Mouse (Mus musculus): ENCODE results near the gene Gm21972. TPM values are rescaled to one million over a fixed set of nuclear protein-coding genes. Genes with fewer than 3 reads are reported as not detected.

Gm21972 gene
- total and polyA plus RNA-seq, 3 experiments = 0.47 to 78.8 (median 4.4) TPM

DNA sequence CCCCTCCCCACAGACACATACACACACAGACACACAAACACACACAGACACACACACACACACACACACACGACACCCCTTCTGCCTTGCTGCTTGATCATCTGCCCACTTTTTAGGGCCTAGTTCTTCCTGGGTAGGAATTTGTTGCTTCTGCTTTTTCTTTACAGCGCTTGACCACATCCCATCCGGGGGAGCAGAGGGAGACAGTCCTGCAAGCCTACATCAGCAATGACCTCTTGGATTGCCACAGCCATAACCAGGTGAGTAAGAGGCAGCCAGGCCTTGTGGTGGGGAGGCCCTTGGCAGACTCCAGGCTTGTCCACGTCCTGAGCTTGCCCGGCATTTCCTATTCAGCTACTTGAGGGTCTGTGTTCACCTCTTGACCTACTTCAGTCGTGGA, 57.4 kb downstream of the Gm21972 start:
- H3K4me2 ChIP-seq (ENCODE audit: insufficient read depth, low read depth, poor library complexity, severe bottlenecking) = no peak overlapping the region

GRCm38 (mm10) chr1:86194044-86194443, 60.6 kb downstream of the Gm21972 start:
- in situ Hi-C loops (cut with MboI; ENCODE audit: low pct_ligation_motif_present, low pct_unique_long_range_greater_than_20kb, low sequenced_read_pairs) = no loop called here
- peak; percentile 27 for DNase-seq (ENCODE audit: extremely low read depth)
- H3K27ac ChIP-seq (ENCODE audit: insufficient read depth, low read depth) = no peak overlapping the region
- no peak overlapping the region for H3K4me2 ChIP-seq (ENCODE audit: insufficient read depth, low read depth, poor library complexity, severe bottlenecking)
- no peak overlapping the region for H3K4me3 ChIP-seq (replicated peaks in 1 of 3; ENCODE audit: low read depth in 2 of 3, low read length in 2 of 3, poor library complexity in 1 of 3)
- H3K4me1 ChIP-seq (ENCODE audit: control insufficient read depth in 1 of 2, insufficient read depth in 2 of 2) = peaks cover 0 to 9% of the 10 kb centered on the region in 2 experiments; a peak in 2 of 4 replicates
- no peaks in the 10 kb centered on the region for H3K9me3 ChIP-seq (replicated peaks; ENCODE audit: low read length)
- dilution Hi-C loops (cut with MboI; ENCODE audit: extremely low pct_ligation_motif_present, extremely low pct_unique_long_range_greater_than_20kb, low sequenced_read_pairs) = loop anchor here (25.0 kb wide), 1 partner anchor 143 kb away; no protein-coding TSS in a partner anchor
- no peaks in the 10 kb centered on the region for H3K27me3 ChIP-seq (replicated peaks)
- H3K9ac ChIP-seq (ENCODE audit: insufficient read depth, low read depth) = no peak overlapping the region
- no peak for TF ChIP-seq ZKSCAN1 (IDR thresholded peaks at IDR 0.05; ENCODE audit: borderline replicate concordance, low read depth, low read length)
- peak; percentile 35; the same call in 1 of the 2 replicates for TF ChIP-seq BHLHE40 (IDR thresholded peaks at IDR 0.05; ENCODE audit: low read depth, low read length)
- no peak for TF ChIP-seq GABPA (IDR thresholded peaks at IDR 0.05; ENCODE audit: insufficient replicate concordance, low read depth, low read length)
- peak; percentile 31; the same call in 1 of the 2 replicates for TF ChIP-seq IRF4 (IDR thresholded peaks at IDR 0.05; ENCODE audit: low read depth, low read length)
- TF ChIP-seq RCOR1 (conservative IDR thresholded peaks at IDR 0.05; ENCODE audit: low read depth, low read length) = no peak
- TF ChIP-seq ZNF384 (IDR thresholded peaks at IDR 0.05; ENCODE audit: low read depth, low read length) = no peak
- TF ChIP-seq SMC3 (IDR thresholded peaks at IDR 0.05; ENCODE audit: low read depth, low read length) = no peak
- TF ChIP-seq EP300 (IDR thresholded peaks at IDR 0.05; ENCODE audit: low read length) = no peak
- TF ChIP-seq ELF1 (IDR thresholded peaks at IDR 0.05; ENCODE audit: low read depth, low read length) = no peak
- no peak for TF ChIP-seq MAFK (IDR thresholded peaks at IDR 0.05; ENCODE audit: insufficient replicate concordance, low read length)
- TF ChIP-seq PAX5 (IDR thresholded peaks at IDR 0.05; ENCODE audit: low read length) = no peak
- no peak for TF ChIP-seq POLR2A (IDR thresholded peaks at IDR 0.05; ENCODE audit: low read depth, low read length)
- no peak for TF ChIP-seq MAZ (IDR thresholded peaks at IDR 0.05; ENCODE audit: low read depth, low read length)
- TF ChIP-seq HCFC1 (IDR thresholded peaks at IDR 0.05; ENCODE audit: low read depth, low read length) = no peak
- H3K79me2 ChIP-seq (replicated peaks; ENCODE audit: control insufficient read depth, extremely low read depth, insufficient read depth, poor library complexity, severe bottlenecking) = no peaks in the 10 kb centered on the region
- peaks cover 32 to 75% of the 10 kb centered on the region in 2 experiments for H3K36me3 ChIP-seq (replicated peaks in 1 of 2; ENCODE audit: control insufficient read depth in 1 of 2, insufficient read depth in 1 of 2, low read length in 1 of 2)

More for the DNA sequence above, 57.4 kb downstream of the Gm21972 start:
- dilution Hi-C loops (cut with MboI; ENCODE audit: extremely low pct_ligation_motif_present, extremely low pct_unique_long_range_greater_than_20kb, low sequenced_read_pairs) (loop anchor here (25.0 kb wide), 1 partner anchor 146 kb away; no protein-coding TSS in a partner anchor), in situ Hi-C loops (cut with MboI; ENCODE audit: low pct_ligation_motif_present, low pct_unique_long_range_greater_than_20kb, low sequenced_read_pairs) (no loop called here)
- no peaks in the 10 kb centered on the region for H3K79me2 ChIP-seq (replicated peaks; ENCODE audit: control insufficient read depth, extremely low read depth, insufficient read depth, poor library complexity, severe bottlenecking)
- H3K27me3 ChIP-seq (replicated peaks) = no peaks in the 10 kb centered on the region
- no peak overlapping the region for H3K27ac ChIP-seq (ENCODE audit: insufficient read depth, low read depth)
- H3K9ac ChIP-seq (ENCODE audit: insufficient read depth, low read depth) = no peak overlapping the region
- no peaks in the 10 kb centered on the region for H3K9me3 ChIP-seq (replicated peaks; ENCODE audit: low read length)
- TF ChIP-seq CTCF (conservative IDR thresholded peaks at IDR 0.05 in 1 of 2, IDR thresholded peaks at IDR 0.05 in 1 of 2; ENCODE audit: low read depth in 2 of 2, low read length in 2 of 2) = no peak
- TF ChIP-seq E2F4 (IDR thresholded peaks at IDR 0.05; ENCODE audit: insufficient replicate concordance, low read depth, low read length) = no peak
- no peak for TF ChIP-seq TCF12 (IDR thresholded peaks at IDR 0.05; ENCODE audit: low read depth, low read length)
- no peak for TF ChIP-seq NRF1 (IDR thresholded peaks at IDR 0.05; ENCODE audit: low read depth, low read length)
- no peak for TF ChIP-seq NELFE (IDR thresholded peaks at IDR 0.05; ENCODE audit: low read depth, low read length)
- no peak for TF ChIP-seq GABPA (IDR thresholded peaks at IDR 0.05; ENCODE audit: insufficient replicate concordance, low read depth, low read length)
- no peak for TF ChIP-seq ZKSCAN1 (IDR thresholded peaks at IDR 0.05; ENCODE audit: borderline replicate concordance, low read depth, low read length)
- TF ChIP-seq ELF1 (IDR thresholded peaks at IDR 0.05; ENCODE audit: low read depth, low read length) = no peak
- no peak for TF ChIP-seq MAZ (IDR thresholded peaks at IDR 0.05; ENCODE audit: low read depth, low read length)
- no peak for TF ChIP-seq RAD21 (IDR thresholded peaks at IDR 0.05; ENCODE audit: low read depth, low read length)
- no peak for TF ChIP-seq TBP (conservative IDR thresholded peaks at IDR 0.05; ENCODE audit: low read depth, low read length)
- TF ChIP-seq POLR2A (IDR thresholded peaks at IDR 0.05; ENCODE audit: low read depth, low read length) = no peak
- no peak for TF ChIP-seq MEF2A (IDR thresholded peaks at IDR 0.05; ENCODE audit: borderline replicate concordance, low read depth, low read length)
- TF ChIP-seq HCFC1 (IDR thresholded peaks at IDR 0.05; ENCODE audit: low read depth, low read length) = no peak
- TF ChIP-seq USF2 (conservative IDR thresholded peaks at IDR 0.05; ENCODE audit: low read depth, low read length) = no peak
- no peak for TF ChIP-seq SMC3 (IDR thresholded peaks at IDR 0.05; ENCODE audit: low read depth, low read length)
- H3K36me3 ChIP-seq (replicated peaks in 1 of 2; ENCODE audit: control insufficient read depth in 1 of 2, insufficient read depth in 1 of 2, low read length in 1 of 2) = peaks cover 12 to 70% of the 10 kb centered on the region in 2 experiments
- peaks cover 0 to 11% of the 10 kb centered on the region in 2 experiments; a peak in 2 of 4 replicates for H3K4me1 ChIP-seq (ENCODE audit: control insufficient read depth in 1 of 2, insufficient read depth in 2 of 2)
- DNase-seq (ENCODE audit: extremely low read depth) = no peak
- H3K4me3 ChIP-seq (replicated peaks in 1 of 3; ENCODE audit: low read depth in 2 of 3, low read length in 2 of 3, poor library complexity in 1 of 3) = no peak overlapping the region

All from CH12.LX (cell line).